Mouse (Mus musculus): ENCODE data around the gene Ppdpf. TPM values are rescaled to one million over a fixed set of nuclear protein-coding genes. Genes with fewer than 3 reads are reported as not detected.
"Not testable (repeated sequence)": the region's sequence is repeated elsewhere in the genome, so short reads cannot be mapped to it uniquely, and the experiment has no call there.

Ppdpf gene
- polyA plus RNA-seq, 1 experiment from 2014 or later, result 96.4 TPM

DNA sequence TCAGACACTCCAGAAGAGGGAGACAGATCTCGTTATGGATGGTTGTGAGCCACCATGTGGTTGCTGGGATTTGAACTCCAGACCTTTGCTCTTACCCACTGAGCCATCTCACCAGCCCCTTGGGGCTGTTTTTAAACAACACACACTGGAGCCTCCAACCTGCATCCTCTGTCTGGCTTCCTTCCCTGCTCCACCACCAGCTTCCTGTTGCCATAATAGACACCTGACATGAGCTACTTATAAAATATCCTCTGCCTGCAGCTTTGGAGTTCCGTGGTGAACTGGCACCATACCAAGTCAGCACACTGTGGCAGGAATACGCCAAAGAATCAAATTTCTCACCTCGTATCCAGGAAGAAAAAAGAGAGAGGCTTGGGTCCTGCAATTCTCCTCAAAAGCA lies 26.2 kb upstream of the Ppdpf start:
- H3K36me3 ChIP-seq (replicated peaks), result no peaks in the 10 kb centered on the region
- no peak overlapping the region for H3K9ac ChIP-seq
- no peak for ATAC-seq (ENCODE audit: insufficient read depth)
- H3K9me3 ChIP-seq (replicated peaks), result no peaks in the 10 kb centered on the region
- H3K4me3 ChIP-seq (replicated peaks), result no peak overlapping the region
- H3K27me3 ChIP-seq, result peaks cover 49% of the 10 kb centered on the region
- 54% methylated on average over 4 of the region's 4 CpGs for WGBS (ENCODE audit: insufficient replicate concordance)
- H3K4me2 ChIP-seq, result no peak overlapping the region
- H3K27ac ChIP-seq (replicated peaks), result no peak overlapping the region
- H3K4me1 ChIP-seq (replicated peaks), result no peaks in the 10 kb centered on the region

DNA sequence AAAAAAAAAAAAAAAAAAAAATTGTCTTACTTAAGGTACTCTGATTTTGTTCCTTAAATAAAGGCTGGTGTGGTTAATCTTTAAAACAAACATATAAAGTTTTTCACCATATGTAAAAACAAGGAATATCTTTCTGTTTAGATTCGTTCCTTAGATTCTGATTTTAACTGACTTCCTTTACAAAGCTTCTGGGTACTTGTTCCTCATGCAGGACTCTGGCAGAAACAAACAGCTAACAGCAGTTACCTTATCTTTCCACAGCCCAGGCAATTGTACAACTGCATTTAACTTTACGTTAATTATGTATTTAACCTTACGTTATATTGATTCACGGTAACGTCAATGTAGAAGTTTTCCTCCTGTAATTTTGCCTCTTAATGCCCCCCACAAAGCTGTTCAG lies 20.6 kb upstream of the Ppdpf start:
- Histone ChIP-seq H3K36me3 (replicated peaks) (no peaks in the 10 kb centered on the region), H3K4me2 (no peak overlapping the region), H3K4me3 (replicated peaks) (no peak overlapping the region), H3K9ac (no peak overlapping the region), H3K27me3 (0 out of 2 replicates have a peak, but pooled peaks cover 11% of the 10 kb centered on the region), H3K9me3 (replicated peaks) (no peaks in the 10 kb centered on the region), H3K27ac (replicated peaks) (no peak overlapping the region), H3K4me1 (replicated peaks) (no peaks in the 10 kb centered on the region)
- WGBS (ENCODE audit: insufficient replicate concordance), result 68% methylated on average over 5 of the region's 5 CpGs
- ATAC-seq (ENCODE audit: insufficient read depth), result no peak

DNA sequence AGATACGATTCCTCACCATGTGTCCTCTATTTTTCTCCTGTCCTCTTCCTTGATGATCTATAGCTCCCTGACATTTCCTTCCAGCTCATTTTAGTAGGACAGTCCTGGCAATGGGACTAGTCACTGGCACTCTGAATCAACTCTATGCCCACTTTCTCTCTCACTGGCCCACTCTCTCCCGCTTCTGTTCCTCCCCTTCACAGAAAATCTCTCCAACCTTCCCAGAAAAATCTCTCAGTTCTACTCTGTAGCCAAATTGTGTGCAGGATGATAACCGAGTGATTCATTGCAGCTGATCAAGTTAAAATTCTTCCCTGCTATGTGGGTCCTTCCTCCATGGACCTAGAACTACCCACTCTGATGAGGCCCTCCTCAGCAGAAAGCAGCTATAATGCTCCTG lies 12.4 kb upstream of the Ppdpf start:
- no peak overlapping the region for H3K4me2 ChIP-seq
- no peaks in the 10 kb centered on the region for H3K4me1 ChIP-seq (replicated peaks)
- H3K4me3 ChIP-seq (replicated peaks), result no peak overlapping the region
- no peak overlapping the region for H3K9ac ChIP-seq
- H3K36me3 ChIP-seq (replicated peaks), result no peaks in the 10 kb centered on the region
- H3K9me3 ChIP-seq (replicated peaks), result no peaks in the 10 kb centered on the region
- ATAC-seq (ENCODE audit: insufficient read depth), result no peak
- no peaks in the 10 kb centered on the region for H3K27me3 ChIP-seq
- H3K27ac ChIP-seq (replicated peaks), result no peak overlapping the region
- WGBS (ENCODE audit: insufficient replicate concordance), result 61% methylated on average over 3 of the region's 3 CpGs

DNA sequence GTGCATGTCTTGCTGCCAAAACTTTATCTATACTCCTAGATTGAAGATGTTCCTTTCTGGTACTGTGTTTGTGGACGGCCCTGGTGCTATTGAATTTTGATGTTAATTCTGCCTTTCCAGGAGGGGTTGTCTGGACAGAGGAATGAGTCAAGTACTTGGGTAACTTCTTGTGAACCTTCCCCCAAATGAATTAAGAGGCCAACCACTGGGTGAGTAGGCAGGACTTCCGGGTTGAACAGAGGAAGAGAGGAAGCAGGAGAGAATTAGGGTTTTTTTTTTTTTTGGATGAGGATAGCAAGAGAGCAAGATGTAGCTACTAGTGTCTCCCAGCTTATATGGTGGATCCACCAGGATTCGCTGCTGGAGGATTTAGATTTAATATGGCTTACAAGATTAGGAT lies 9.0 kb upstream of the Ppdpf start:
- H3K36me3 ChIP-seq (replicated peaks), result no peaks in the 10 kb centered on the region
- H3K9ac ChIP-seq, result no peak overlapping the region
- H3K9me3 ChIP-seq (replicated peaks), result no peaks in the 10 kb centered on the region
- H3K27me3 ChIP-seq, result peaks cover 13% of the 10 kb centered on the region; the same call in 1 of the 2 replicates
- no peak overlapping the region for H3K27ac ChIP-seq (replicated peaks)
- no peak for ATAC-seq (ENCODE audit: insufficient read depth)
- no peaks in the 10 kb centered on the region for H3K4me1 ChIP-seq (replicated peaks)
- 40% methylated on average over 3 of the region's 3 CpGs for WGBS (ENCODE audit: insufficient replicate concordance)
- H3K4me2 ChIP-seq, result no peak overlapping the region
- H3K4me3 ChIP-seq (replicated peaks), result no peak overlapping the region

DNA sequence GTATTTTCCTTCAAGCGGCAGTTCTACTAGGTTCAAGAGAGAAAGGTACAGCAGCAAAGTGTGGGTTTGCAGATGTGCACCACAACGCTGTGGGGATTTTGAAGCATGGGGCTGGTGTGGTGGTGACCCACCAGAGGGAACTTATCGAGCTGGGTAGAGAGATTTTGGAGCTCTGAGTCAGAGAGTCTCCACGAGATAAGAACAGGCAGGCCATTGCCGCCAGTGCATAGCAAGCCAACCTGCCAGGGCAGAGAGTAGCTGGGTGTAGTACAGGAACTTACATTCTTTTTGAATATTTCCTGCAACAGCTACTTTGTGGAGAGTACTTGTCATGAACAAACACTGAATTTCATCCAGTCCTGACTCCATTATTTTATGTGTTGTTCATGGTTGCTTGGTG lies 8.6 kb upstream of the Ppdpf start:
- 34% methylated on average over 5 of the region's 5 CpGs for WGBS (ENCODE audit: insufficient replicate concordance)
- H3K4me2 ChIP-seq, result no peak overlapping the region
- H3K27me3 ChIP-seq, result peaks cover 13% of the 10 kb centered on the region; the same call in 1 of the 2 replicates

DNA sequence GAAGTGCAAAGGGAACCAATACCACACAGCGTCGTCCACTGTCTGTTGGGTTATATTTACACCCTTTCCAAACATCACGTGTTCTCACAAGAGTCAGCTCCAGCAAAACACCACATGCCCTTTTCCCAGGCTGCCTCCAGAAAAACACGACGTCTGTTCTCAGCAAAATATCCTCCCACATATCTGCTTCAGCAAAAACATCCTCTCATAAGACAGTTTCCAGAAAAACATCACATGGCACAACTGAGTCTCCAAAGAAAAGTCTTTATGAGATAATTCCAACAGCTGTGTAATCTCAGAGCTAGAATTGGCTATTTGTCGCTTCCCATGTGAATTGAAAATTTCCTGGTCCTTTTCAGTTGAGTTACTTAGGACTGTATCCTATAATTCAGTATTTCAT lies 6.1 kb upstream of the Ppdpf start:
- no peaks in the 10 kb centered on the region for H3K9me3 ChIP-seq (replicated peaks)
- H3K36me3 ChIP-seq (replicated peaks), result no peaks in the 10 kb centered on the region
- ATAC-seq (ENCODE audit: insufficient read depth), result no peak
- H3K4me2 ChIP-seq, result no peak overlapping the region
- no peak overlapping the region for H3K9ac ChIP-seq
- no peak overlapping the region for H3K27ac ChIP-seq (replicated peaks)
- H3K27me3 ChIP-seq, result peaks cover 22% of the 10 kb centered on the region
- H3K4me3 ChIP-seq (replicated peaks), result no peak overlapping the region
- 56% methylated on average over 6 of the region's 6 CpGs for WGBS (ENCODE audit: insufficient replicate concordance)
- no peaks in the 10 kb centered on the region for H3K4me1 ChIP-seq (replicated peaks)

More for the DNA sequence above, 8.6 kb upstream of the Ppdpf start:
- H3K9me3 ChIP-seq (replicated peaks), result no peaks in the 10 kb centered on the region
- ATAC-seq (ENCODE audit: insufficient read depth), result no peak
- H3K4me1 ChIP-seq (replicated peaks), result no peaks in the 10 kb centered on the region
- H3K4me3 ChIP-seq (replicated peaks), result no peak overlapping the region
- H3K36me3 ChIP-seq (replicated peaks), result no peaks in the 10 kb centered on the region
- no peak overlapping the region for H3K9ac ChIP-seq
- H3K27ac ChIP-seq (replicated peaks), result no peak overlapping the region

DNA sequence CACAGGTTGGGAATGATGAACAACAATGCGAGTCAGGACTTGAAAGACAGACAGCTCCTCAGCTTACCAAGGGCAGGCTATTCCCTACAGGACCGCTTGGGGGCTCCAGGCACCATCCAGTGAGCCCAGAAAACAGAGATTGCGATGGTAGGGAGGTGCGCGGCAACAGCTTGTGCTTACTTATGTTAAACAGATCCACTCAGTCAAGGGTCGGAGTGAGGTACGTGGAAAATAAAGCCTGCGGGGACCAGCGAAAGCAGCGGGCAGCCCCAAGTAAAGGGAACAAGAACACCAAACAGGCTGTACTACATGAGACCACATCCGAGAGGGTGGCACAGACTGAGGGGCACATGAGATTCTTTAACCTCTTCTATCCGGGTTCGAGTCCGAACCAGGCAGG lies 412 bp upstream of the Ppdpf start:
- Histone ChIP-seq H3K4me1 (replicated peaks) (peaks cover 35% of the 10 kb centered on the region), H3K9me3 (replicated peaks) (no peaks in the 10 kb centered on the region), H3K4me2 (peak overlapping the region; percentile 89), H3K27me3 (peaks cover 18% of the 10 kb centered on the region), H3K9ac (peak overlapping the region; percentile 45), H3K36me3 (replicated peaks) (no peaks in the 10 kb centered on the region; the same call in 1 of the 2 replicates), H3K4me3 (replicated peaks) (peak overlapping the region; percentile 83), H3K27ac (replicated peaks) (peak overlapping the region; percentile 81)
- peak; percentile 80 for ATAC-seq (ENCODE audit: insufficient read depth)
- under 1% methylated on average over 14 of the region's 14 CpGs for WGBS (ENCODE audit: insufficient replicate concordance)

DNA sequence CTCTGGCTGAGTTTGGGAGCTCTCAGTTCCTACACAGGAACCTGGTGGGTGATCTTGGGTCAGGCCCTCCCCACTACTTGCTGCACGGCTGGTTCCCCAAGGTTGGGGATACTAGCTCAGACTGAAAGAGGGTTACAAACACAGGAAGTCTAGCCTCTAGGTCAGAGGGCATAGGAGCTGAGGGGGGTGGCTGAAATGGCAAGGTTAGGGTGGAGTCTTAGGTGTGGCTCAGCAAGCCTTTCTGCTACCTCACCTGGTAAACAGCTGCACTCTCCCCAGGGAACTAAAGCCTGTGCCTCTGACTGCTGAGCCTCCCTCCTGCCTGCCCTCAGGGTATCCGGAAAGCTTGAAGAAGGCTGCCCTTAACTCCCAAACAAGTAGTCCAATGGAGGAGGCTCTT lies 1.6 kb downstream of the Ppdpf start:
- peak overlapping the region; percentile 81 for H3K27ac ChIP-seq (replicated peaks)
- 57% methylated on average over 2 of the region's 2 CpGs for WGBS (ENCODE audit: insufficient replicate concordance)
- peaks cover 35% of the 10 kb centered on the region for H3K4me1 ChIP-seq (replicated peaks)
- no peaks in the 10 kb centered on the region for H3K9me3 ChIP-seq (replicated peaks)
- H3K9ac ChIP-seq, result peak overlapping the region; percentile 88; the same call in 1 of the 2 replicates
- peak overlapping the region; percentile 83 for H3K4me3 ChIP-seq (replicated peaks)
- peak overlapping the region; percentile 89 for H3K4me2 ChIP-seq
- H3K27me3 ChIP-seq, result peaks cover 20% of the 10 kb centered on the region
- ATAC-seq (ENCODE audit: insufficient read depth), result no peak
- H3K36me3 ChIP-seq (replicated peaks), result no peaks in the 10 kb centered on the region; the same call in 1 of the 2 replicates

DNA sequence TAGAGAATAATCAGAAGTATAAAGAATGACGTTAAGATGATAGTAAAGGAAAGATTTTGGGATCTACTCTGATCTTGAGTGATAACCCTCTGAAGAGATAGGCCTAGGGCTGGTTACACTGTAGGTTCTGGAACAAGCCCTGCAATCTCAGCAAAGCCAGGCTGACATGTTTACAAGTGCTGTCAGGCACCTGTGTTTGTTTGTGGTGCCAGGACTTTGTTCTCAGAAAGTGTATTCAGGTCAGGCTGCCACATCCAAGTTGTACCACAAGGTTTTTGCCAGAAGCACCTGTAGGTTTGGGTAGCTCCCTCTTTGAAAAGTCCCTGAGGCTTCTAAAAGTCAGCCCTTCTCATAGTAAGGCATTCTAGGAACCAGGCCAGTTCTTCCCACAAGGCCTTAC lies 2.3 kb downstream of the Ppdpf start:
- 67% methylated on average over 1 of the region's 1 CpGs for WGBS (ENCODE audit: insufficient replicate concordance)
- Histone ChIP-seq H3K27me3 (peaks cover 27% of the 10 kb centered on the region), H3K4me3 (replicated peaks) (no peak overlapping the region; the same call in 1 of the 2 replicates), H3K9me3 (replicated peaks) (no peaks in the 10 kb centered on the region), H3K9ac (no peak overlapping the region), H3K27ac (replicated peaks) (peak overlapping the region; percentile 81), H3K4me1 (replicated peaks) (peaks cover 35% of the 10 kb centered on the region), H3K36me3 (replicated peaks) (no peaks in the 10 kb centered on the region; the same call in 1 of the 2 replicates), H3K4me2 (peak overlapping the region; percentile 89; the same call in 1 of the 2 replicates)
- ATAC-seq (ENCODE audit: insufficient read depth), result no peak

DNA sequence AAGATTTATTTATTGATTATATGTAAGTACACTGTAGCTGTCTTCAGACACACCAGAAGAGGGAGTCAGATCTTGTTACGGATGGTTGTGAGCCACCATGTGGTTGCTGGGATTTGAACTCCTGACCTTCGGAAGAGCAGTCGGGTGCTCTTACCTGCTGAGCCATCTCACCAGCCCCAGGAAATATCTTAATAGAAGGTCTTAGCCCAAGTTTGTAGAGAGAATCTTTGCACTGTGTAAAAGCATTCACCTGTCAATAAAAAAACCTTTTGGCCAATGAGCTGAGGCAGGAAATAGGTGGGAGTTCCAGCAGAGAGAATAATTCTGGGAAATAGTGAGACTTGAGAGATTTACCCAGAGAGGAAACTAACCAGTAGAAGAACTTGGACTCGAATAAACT lies 4.3 kb downstream of the Ppdpf start:
- not testable (repeated sequence) for H3K9me3 ChIP-seq (replicated peaks); H3K4me2 ChIP-seq; H3K9ac ChIP-seq; H3K4me3 ChIP-seq (replicated peaks); ATAC-seq (ENCODE audit: insufficient read depth); H3K36me3 ChIP-seq (replicated peaks); H3K27ac ChIP-seq (replicated peaks)
- Histone ChIP-seq H3K27me3 (peaks cover 33% of the 10 kb centered on the region), H3K4me1 (replicated peaks) (peaks cover 40% of the 10 kb centered on the region)
- WGBS (ENCODE audit: insufficient replicate concordance), result 51% methylated on average over 4 of the region's 4 CpGs

DNA sequence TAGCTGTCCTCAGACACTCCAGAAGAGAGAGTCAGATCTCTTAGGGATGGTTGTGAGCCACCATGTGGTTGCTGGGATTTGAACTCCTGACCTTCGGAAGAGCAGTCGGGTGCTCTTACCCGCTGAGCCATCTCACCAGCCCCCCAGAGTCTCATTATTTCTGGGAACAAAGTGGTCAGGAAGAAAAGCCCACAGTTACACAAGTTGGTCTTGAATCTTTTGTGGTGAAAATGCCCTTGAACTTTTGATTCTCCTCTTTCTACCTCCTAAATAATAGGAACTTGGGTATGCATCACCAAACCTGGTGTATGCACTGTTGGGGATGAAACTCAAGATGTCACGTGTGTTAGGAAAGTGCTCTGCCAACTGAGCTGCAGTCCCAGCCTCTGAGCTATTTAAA lies 4.9 kb downstream of the Ppdpf start:
- Histone ChIP-seq H3K9ac (no peak overlapping the region), H3K27ac (replicated peaks) (no peak overlapping the region), H3K4me2 (no peak overlapping the region), H3K36me3 (replicated peaks) (no peaks in the 10 kb centered on the region; the same call in 1 of the 2 replicates), H3K4me3 (replicated peaks) (no peak overlapping the region), H3K27me3 (peaks cover 34% of the 10 kb centered on the region), H3K4me1 (replicated peaks) (peaks cover 41% of the 10 kb centered on the region), H3K9me3 (replicated peaks) (no peaks in the 10 kb centered on the region)
- no peak for ATAC-seq (ENCODE audit: insufficient read depth)
- WGBS (ENCODE audit: insufficient replicate concordance), result 68% methylated on average over 4 of the region's 4 CpGs

DNA sequence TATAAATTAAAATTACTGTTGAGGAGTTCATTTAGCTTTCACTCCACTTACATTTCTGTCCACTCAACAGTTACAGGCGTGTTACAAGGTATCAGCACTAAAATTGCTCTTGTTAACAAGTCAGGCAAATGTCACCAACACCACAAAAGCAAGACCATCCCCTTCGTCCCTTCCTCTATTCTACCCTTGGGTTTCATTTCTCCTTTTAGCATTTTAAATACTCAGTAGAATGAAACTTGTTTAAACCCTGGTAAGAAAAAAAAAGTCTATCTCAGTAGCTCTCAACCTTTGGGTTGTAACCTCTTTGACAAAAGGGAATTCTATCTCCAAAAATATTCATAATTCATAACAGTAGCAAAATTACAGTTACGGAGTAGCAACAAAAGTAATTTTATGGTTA lies 6.0 kb downstream of the Ppdpf start:
- whole genome bisulfite sequencing (ENCODE audit: insufficient replicate concordance), result 46% methylated on average over 3 of the region's 3 CpGs
- Histone ChIP-seq H3K4me1 (replicated peaks) (peaks cover 38% of the 10 kb centered on the region), H3K36me3 (replicated peaks) (no peaks in the 10 kb centered on the region; the same call in 1 of the 2 replicates), H3K27ac (replicated peaks) (no peak overlapping the region), H3K27me3 (peaks cover 38% of the 10 kb centered on the region), H3K9me3 (replicated peaks) (no peaks in the 10 kb centered on the region), H3K9ac (no peak overlapping the region), H3K4me2 (no peak overlapping the region), H3K4me3 (replicated peaks) (no peak overlapping the region)
- ATAC-seq (ENCODE audit: insufficient read depth), result no peak
